Mouse (Mus musculus): ENCODE results near the gene Clec5a.
"Not testable (repeated sequence)": the region's sequence is repeated elsewhere in the genome, so short reads cannot be mapped to it uniquely, and the experiment has no call there.

Clec5a gene

GRCm38 (mm10) chr6:40585645-40586044, at the start of gene Clec5a:
TSS of gene Clec5a (minus strand) at chr6:40585821.
- no peak for DNase-seq (ENCODE audit: low read depth, low spot score)

- DNase-seq (ENCODE audit: low read depth, low spot score) = no peak
These were observed 49.0 kb upstream of the Clec5a start for GRCm38 (mm10) chr6:40634640-40635071.

GRCm38 (mm10) chr6:40628406-40629000, 42.9 kb upstream of the Clec5a start, which contains the start of gene Mgam:
TSS of gene Mgam (plus strand) at chr6:40628831.
- no peak for DNase-seq (ENCODE audit: low read depth, low spot score)

GRCm38 (mm10) chr6:40626111-40626510, 40.5 kb upstream of the Clec5a start:
- DNase-seq (ENCODE audit: low read depth, low spot score) = no peak

GRCm38 (mm10) chr6:40617965-40618364, 32.3 kb upstream of the Clec5a start:
- peak; percentile 34 for DNase-seq (ENCODE audit: low read depth, low spot score)

GRCm38 (mm10) chr6:40613260-40613852, 27.7 kb upstream of the Clec5a start, which contains the start of gene Tas2r138:
TSS of gene Tas2r138 (minus strand) at chr6:40613310.
- DNase-seq (ENCODE audit: low read depth, low spot score) = no peak

- DNase-seq (ENCODE audit: low read depth, low spot score) = peak; percentile 60
These were observed 24.6 kb upstream of the Clec5a start for GRCm38 (mm10) chr6:40610244-40610643.

- DNase-seq (ENCODE audit: low read depth, low spot score) = no peak
These were observed 21.8 kb upstream of the Clec5a start for GRCm38 (mm10) chr6:40607431-40607830.

- not testable (repeated sequence) for DNase-seq (ENCODE audit: low read depth, low spot score)
These were observed 12.9 kb upstream of the Clec5a start for GRCm38 (mm10) chr6:40598546-40598945.

- no peak for DNase-seq (ENCODE audit: low read depth, low spot score)
These were observed 9.4 kb upstream of the Clec5a start for GRCm38 (mm10) chr6:40594804-40595550.

GRCm38 (mm10) chr6:40588346-40588745, 2.7 kb upstream of the Clec5a start:
- no peak for DNase-seq (ENCODE audit: low read depth, low spot score)

GRCm38 (mm10) chr6:40584336-40584735, 1.3 kb downstream of the Clec5a start:
- DNase-seq (ENCODE audit: low read depth, low spot score) = no peak

GRCm38 (mm10) chr6:40576305-40576704, 9.3 kb downstream of the Clec5a start:
- DNase-seq (ENCODE audit: low read depth, low spot score) = no peak

- no peak for DNase-seq (ENCODE audit: low read depth, low spot score)
These were observed 12.0 kb downstream of the Clec5a start for GRCm38 (mm10) chr6:40573618-40574017.

GRCm38 (mm10) chr6:40569187-40569586, 16.4 kb downstream of the Clec5a start, which contains the start of gene Olfr460:
TSS of gene Olfr460 (plus strand) at chr6:40569487.
- no peak for DNase-seq (ENCODE audit: low read depth, low spot score)

- no peak for DNase-seq (ENCODE audit: low read depth, low spot score)
These were observed 30.7 kb downstream of the Clec5a start, which contains the start of gene Olfr461 for GRCm38 (mm10) chr6:40554950-40555349. TSS of gene Olfr461 (minus strand) at chr6:40555050.

GRCm38 (mm10) chr6:40544690-40545089, 40.9 kb downstream of the Clec5a start:
- DNase-seq (ENCODE audit: low read depth, low spot score) = no peak

Measured in brain, embryonic 18.5 days (tissue).